Mouse (Mus musculus) lung, postnatal 10 days (tissue): ENCODE measurements at regions not wholly inside any gene's neighbourhood (a gene's known extent, or its start where the extent isn't known, plus 50 kb on each side); places are given as distances from the start of the nearest gene placed in this dataset.

Experiments
- DNase-seq: peaks from one replicate; pipeline ENCODE4 v3.0.0; 2021

GRCm38 (mm10) chr9:98685548-98685947 is 84.1 kb upstream of the Mrps22 start:
- no peak for DNase-seq

- no peak for DNase-seq
Observed at GRCm38 (mm10) chr9:98684336-98684735, 82.9 kb upstream of the Mrps22 start.

- DNase-seq: no peak
Observed at GRCm38 (mm10) chr9:98675612-98676011, 74.2 kb upstream of the Mrps22 start.

GRCm38 (mm10) chr9:98673461-98674114 is 72.1 kb upstream of the Mrps22 start:
- DNase-seq: no peak

GRCm38 (mm10) chr9:98672361-98672760 is 70.9 kb upstream of the Mrps22 start:
- DNase-seq: no peak

- DNase-seq: no peak
Observed at GRCm38 (mm10) chr9:98668423-98669330, 67.2 kb upstream of the Mrps22 start.

GRCm38 (mm10) chr9:98667072-98667471 is 65.6 kb upstream of the Mrps22 start:
- no peak for DNase-seq

- DNase-seq: no peak
Observed at GRCm38 (mm10) chr9:98663011-98663410, 61.6 kb upstream of the Mrps22 start.

- DNase-seq: no peak
Observed at GRCm38 (mm10) chr9:98651681-98652080, 50.2 kb upstream of the Mrps22 start.
